Mouse (Mus musculus): ENCODE data around the gene Syt6. TPM values are rescaled to one million over a fixed set of nuclear protein-coding genes. Genes with fewer than 3 reads are reported as not detected.

The Syt6 gene
- total RNA-seq, 1 experiment from 2014 or later = not detected

DNA sequence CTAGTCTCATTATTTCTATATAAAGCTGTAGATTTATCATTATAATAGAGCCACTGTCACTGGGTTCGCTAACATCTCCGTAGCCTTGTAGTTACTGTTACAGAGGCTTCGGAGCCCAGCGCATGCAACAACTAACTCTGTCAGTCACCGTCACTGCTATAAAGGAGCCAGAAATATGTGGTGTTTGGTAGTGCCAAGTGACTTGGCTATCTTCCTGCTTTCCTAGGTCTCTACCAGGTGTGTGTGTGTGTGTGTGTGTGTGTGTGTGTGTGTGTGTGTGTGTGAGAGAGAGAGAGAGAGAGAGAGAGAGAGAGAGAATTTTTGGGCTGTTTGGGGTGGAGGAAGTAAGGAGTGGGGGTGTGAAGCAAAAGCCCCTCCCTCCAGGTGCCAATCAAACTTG is 17.6 kb downstream of the Syt6 start:
- no peak for ATAC-seq (replicated peaks in 1 of 2; ENCODE audit: insufficient read depth in 1 of 2, low FRiP score in 2 of 2, low TSS enrichment in 1 of 2, low read depth in 1 of 2, poor library complexity in 2 of 2, severe bottlenecking in 2 of 2)

- ATAC-seq (replicated peaks in 1 of 2; ENCODE audit: insufficient read depth in 1 of 2, low FRiP score in 2 of 2, low TSS enrichment in 1 of 2, low read depth in 1 of 2, poor library complexity in 2 of 2, severe bottlenecking in 2 of 2) = peak in 1 of 2 experiments; percentile 54; a peak in 1 of 4 replicates
Measured at GRCm38 (mm10) chr3:103593631-103594030, 18.6 kb downstream of the Syt6 start.

GRCm38 (mm10) chr3:103595271-103595810 is 20.3 kb downstream of the Syt6 start:
- no peak for ATAC-seq (replicated peaks in 1 of 2; ENCODE audit: insufficient read depth in 1 of 2, low FRiP score in 2 of 2, low TSS enrichment in 1 of 2, low read depth in 1 of 2, poor library complexity in 2 of 2, severe bottlenecking in 2 of 2)

GRCm38 (mm10) chr3:103597586-103597985 is 22.6 kb downstream of the Syt6 start:
- ATAC-seq (replicated peaks in 1 of 2; ENCODE audit: insufficient read depth in 1 of 2, low FRiP score in 2 of 2, low TSS enrichment in 1 of 2, low read depth in 1 of 2, poor library complexity in 2 of 2, severe bottlenecking in 2 of 2) = no peak; a peak in 1 of 4 replicates

DNA sequence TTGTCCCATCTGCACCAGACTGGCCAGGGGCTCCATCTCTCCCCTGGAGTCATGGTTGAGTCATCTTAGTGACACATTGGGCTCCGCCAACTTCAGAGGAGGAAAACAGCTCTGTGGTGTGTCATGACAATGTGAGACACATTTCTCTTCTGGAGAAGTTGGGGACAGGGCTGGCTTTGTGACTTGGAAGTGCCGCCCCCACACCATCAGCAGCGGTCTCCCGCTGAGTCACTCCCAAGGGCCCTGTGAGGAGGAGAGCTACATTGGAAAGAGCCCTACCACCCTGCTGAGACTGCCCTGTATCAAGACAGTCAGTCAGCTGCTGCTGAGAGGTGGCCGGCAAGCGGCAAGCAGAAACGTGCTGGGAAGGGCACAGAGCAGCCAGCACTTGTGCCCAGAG is 26.0 kb downstream of the Syt6 start:
- ATAC-seq (replicated peaks in 1 of 2; ENCODE audit: insufficient read depth in 1 of 2, low FRiP score in 2 of 2, low TSS enrichment in 1 of 2, low read depth in 1 of 2, poor library complexity in 2 of 2, severe bottlenecking in 2 of 2) = no peak

DNA sequence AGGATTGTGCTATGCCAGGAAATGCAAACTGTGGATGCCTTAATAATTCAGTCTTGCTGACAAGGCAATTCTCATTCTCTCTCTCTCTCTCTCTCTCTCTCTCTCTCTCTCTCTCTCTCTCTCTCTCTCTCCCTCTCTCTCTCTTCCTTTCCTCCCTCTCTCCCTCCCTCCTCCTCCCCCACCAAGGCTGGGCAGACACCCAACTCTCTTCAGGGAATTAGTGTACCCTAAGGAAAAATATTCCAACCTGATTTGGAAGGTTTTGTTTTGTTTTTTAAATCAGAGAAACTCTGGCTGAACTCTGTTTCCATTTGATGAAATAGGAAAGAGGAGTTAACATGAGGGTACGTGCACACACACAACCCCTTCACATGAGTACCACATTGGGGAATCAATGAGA is 26.5 kb downstream of the Syt6 start:
- no peak for ATAC-seq (replicated peaks in 1 of 2; ENCODE audit: insufficient read depth in 1 of 2, low FRiP score in 2 of 2, low TSS enrichment in 1 of 2, low read depth in 1 of 2, poor library complexity in 2 of 2, severe bottlenecking in 2 of 2)

DNA sequence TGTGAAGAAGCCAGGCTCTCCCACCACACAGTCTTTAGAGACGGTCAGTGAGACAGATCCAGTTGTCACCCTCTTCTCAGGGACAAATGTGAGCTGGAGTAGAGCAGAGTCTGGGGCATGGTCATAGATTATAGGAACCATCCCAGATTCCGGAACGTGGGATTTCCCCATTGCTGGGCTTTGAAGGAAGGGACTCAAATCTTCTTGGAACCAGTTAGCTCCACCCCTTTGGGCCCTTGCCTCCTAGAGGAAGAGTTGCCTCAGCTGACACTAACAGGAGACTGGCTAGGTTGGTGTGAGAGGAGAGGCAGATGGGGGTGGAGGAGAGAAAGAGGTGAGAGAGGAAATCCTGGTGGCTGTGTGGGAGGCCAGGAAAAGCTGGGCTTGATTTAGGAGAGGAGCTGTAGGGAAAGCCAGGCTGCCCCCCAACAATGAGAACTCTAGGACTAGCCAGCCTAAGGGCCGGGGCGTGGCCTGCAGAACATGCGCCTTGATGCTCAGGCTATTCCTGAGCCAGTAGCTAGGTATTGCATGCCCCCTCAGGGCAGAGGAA is 31.1 kb downstream of the Syt6 start:
- ATAC-seq (replicated peaks in 1 of 2; ENCODE audit: insufficient read depth in 1 of 2, low FRiP score in 2 of 2, low TSS enrichment in 1 of 2, low read depth in 1 of 2, poor library complexity in 2 of 2, severe bottlenecking in 2 of 2) = no peak

GRCm38 (mm10) chr3:103606660-103607595 is 31.9 kb downstream of the Syt6 start:
- no peak for ATAC-seq (replicated peaks in 1 of 2; ENCODE audit: insufficient read depth in 1 of 2, low FRiP score in 2 of 2, low TSS enrichment in 1 of 2, low read depth in 1 of 2, poor library complexity in 2 of 2, severe bottlenecking in 2 of 2)

GRCm38 (mm10) chr3:103610231-103610630 is 35.2 kb downstream of the Syt6 start:
- no peak for ATAC-seq (replicated peaks in 1 of 2; ENCODE audit: insufficient read depth in 1 of 2, low FRiP score in 2 of 2, low TSS enrichment in 1 of 2, low read depth in 1 of 2, poor library complexity in 2 of 2, severe bottlenecking in 2 of 2)

GRCm38 (mm10) chr3:103612636-103613355 is 37.8 kb downstream of the Syt6 start:
- ATAC-seq (replicated peaks in 1 of 2; ENCODE audit: insufficient read depth in 1 of 2, low FRiP score in 2 of 2, low TSS enrichment in 1 of 2, low read depth in 1 of 2, poor library complexity in 2 of 2, severe bottlenecking in 2 of 2) = no peak

DNA sequence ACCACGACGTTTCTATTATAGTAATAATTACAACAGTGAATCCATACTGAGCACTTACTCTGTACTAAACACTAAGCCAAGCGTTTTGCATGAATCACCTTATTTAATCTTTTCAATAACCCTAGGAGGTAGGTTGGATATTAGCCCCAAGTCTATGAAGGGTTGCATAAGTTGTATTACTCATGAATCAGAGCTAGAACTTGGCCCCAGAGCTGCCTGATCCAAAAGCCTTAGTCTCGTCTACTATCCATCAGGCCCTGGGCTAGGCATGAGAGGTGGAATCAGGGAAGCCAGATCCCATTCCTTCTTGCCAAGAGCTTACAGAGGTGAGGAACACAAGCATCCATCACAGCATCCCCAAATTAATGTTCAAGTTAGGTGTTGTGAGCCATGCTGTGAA is 40.6 kb downstream of the Syt6 start:
- no peak for ATAC-seq (replicated peaks in 1 of 2; ENCODE audit: insufficient read depth in 1 of 2, low FRiP score in 2 of 2, low TSS enrichment in 1 of 2, low read depth in 1 of 2, poor library complexity in 2 of 2, severe bottlenecking in 2 of 2)

DNA sequence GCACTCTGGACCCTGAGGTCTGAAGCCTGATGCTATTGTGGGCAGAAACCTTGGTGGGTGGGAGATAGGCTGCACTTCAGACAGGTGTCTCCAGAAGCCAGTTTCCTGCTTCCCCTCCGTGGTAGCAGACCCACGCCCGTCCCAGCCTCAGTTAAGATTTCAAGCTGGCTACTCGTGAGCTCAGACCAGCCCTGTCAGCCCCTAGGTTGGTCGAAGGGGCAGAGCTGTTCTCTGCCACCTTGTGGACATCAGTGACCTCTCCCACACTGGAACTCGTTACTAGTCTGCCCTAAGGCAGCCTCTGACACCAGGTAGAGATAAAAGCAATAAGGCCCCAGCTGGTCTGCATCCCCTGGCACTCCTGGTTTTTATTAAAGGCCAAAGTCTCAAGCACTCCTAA is 42.0 kb downstream of the Syt6 start:
- no peak for ATAC-seq (replicated peaks in 1 of 2; ENCODE audit: insufficient read depth in 1 of 2, low FRiP score in 2 of 2, low TSS enrichment in 1 of 2, low read depth in 1 of 2, poor library complexity in 2 of 2, severe bottlenecking in 2 of 2)

- no peak for ATAC-seq (replicated peaks in 1 of 2; ENCODE audit: insufficient read depth in 1 of 2, low FRiP score in 2 of 2, low TSS enrichment in 1 of 2, low read depth in 1 of 2, poor library complexity in 2 of 2, severe bottlenecking in 2 of 2)
Measured at GRCm38 (mm10) chr3:103620101-103620500, 45.1 kb downstream of the Syt6 start.

- no peak for ATAC-seq (replicated peaks in 1 of 2; ENCODE audit: insufficient read depth in 1 of 2, low FRiP score in 2 of 2, low TSS enrichment in 1 of 2, low read depth in 1 of 2, poor library complexity in 2 of 2, severe bottlenecking in 2 of 2)
Measured at GRCm38 (mm10) chr3:103623893-103624470, 49.0 kb downstream of the Syt6 start.

GRCm38 (mm10) chr3:103624591-103625051 is 49.6 kb downstream of the Syt6 start:
- ATAC-seq (replicated peaks in 1 of 2; ENCODE audit: insufficient read depth in 1 of 2, low FRiP score in 2 of 2, low TSS enrichment in 1 of 2, low read depth in 1 of 2, poor library complexity in 2 of 2, severe bottlenecking in 2 of 2) = peak; percentile 27 to 49; a peak in 1 of 4 replicates

GRCm38 (mm10) chr3:103625169-103625568 is 50.1 kb downstream of the Syt6 start:
- ATAC-seq (replicated peaks in 1 of 2; ENCODE audit: insufficient read depth in 1 of 2, low FRiP score in 2 of 2, low TSS enrichment in 1 of 2, low read depth in 1 of 2, poor library complexity in 2 of 2, severe bottlenecking in 2 of 2) = no peak

DNA sequence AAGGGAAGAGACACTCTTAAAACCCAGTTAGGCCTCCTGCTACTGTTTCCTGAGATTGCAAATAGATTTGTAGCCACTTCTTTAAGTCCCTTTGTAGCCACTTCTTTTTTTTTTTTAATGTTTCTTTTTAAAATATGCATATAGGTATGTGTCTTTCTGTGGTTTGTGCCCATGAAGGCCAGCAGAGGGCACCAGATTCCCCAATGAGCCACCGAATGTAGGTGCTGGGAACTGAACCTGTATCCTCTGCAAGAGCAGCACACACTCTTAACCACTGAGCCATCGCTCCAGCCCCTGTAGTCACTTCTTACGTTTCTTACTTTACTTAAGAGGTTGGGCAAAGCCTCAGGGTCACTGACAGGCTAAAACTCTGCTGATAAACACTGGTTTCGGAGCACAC is 51.5 kb downstream of the Syt6 start:
- ATAC-seq (replicated peaks in 1 of 2; ENCODE audit: insufficient read depth in 1 of 2, low FRiP score in 2 of 2, low TSS enrichment in 1 of 2, low read depth in 1 of 2, poor library complexity in 2 of 2, severe bottlenecking in 2 of 2) = no peak
